In genomic region chr5:123251390-123251789, GRCm38 (mm10) we compare ENCODE assay signal across 11 mouse cellular contexts. TPM values are rescaled to one million over a fixed set of nuclear protein-coding genes. Genes with fewer than 3 reads are reported as not detected.
DNase-seq lines count a peak whose midpoint lies in the region; ATAC-seq lines count a peak whose summit lies in the region.
"Had no signal": no experiment of that assay in that cellular context is flagged by ENCODE, and none has a peak within 500 bp of the region (broad histone marks: within the 10 kb centered on the region; RNA-seq: fewer than 3 reads in every experiment).

No protein-coding gene starts in this region.

- no peak overlapping the region for H3K9ac ChIP-seq in heart, embryonic 14.5 days (ENCODE audit: low read length)
- no peak overlapping the region for H3K9ac ChIP-seq in lung, embryonic 16.5 days (ENCODE audit: low read length)
- H3K9ac ChIP-seq in limb, embryonic 13.5 days, result 0 out of 2 replicates have a peak overlapping the region, but pooled peaks have one; percentile 31
- H3K9ac ChIP-seq in stomach, embryonic 15.5 days, result no peak overlapping the region
- H3K9ac ChIP-seq: liver, postnatal 0 days had no signal

- H3K36me3 ChIP-seq in heart, embryonic 14.5 days (ENCODE audit: control insufficient read depth, insufficient read depth, low read length), result peaks cover 11% of the 10 kb centered on the region; the same call in 1 of the 2 replicates
- peaks cover 4% of the 10 kb centered on the region; the same call in 1 of the 2 replicates for H3K36me3 ChIP-seq in lung, embryonic 16.5 days (ENCODE audit: control insufficient read depth, insufficient read depth, low read length)
- H3K36me3 ChIP-seq in limb, embryonic 13.5 days, result peaks cover 14% of the 10 kb centered on the region
- no peaks in the 10 kb centered on the region for H3K36me3 ChIP-seq in stomach, embryonic 15.5 days

- no peaks in the 10 kb centered on the region for H3K27me3 ChIP-seq in heart, embryonic 14.5 days (ENCODE audit: control insufficient read depth, insufficient read depth, low read length)
- no peaks in the 10 kb centered on the region for H3K27me3 ChIP-seq in lung, embryonic 16.5 days (ENCODE audit: control insufficient read depth, insufficient read depth, low read depth, low read length)
- H3K27me3 ChIP-seq in limb, embryonic 13.5 days, result no peaks in the 10 kb centered on the region; the same call in 1 of the 2 replicates
- no peaks in the 10 kb centered on the region for H3K27me3 ChIP-seq in stomach, embryonic 15.5 days (replicated peaks)
- H3K27me3 ChIP-seq: Patski had no signal

- H3K4me1 ChIP-seq in heart, embryonic 14.5 days (ENCODE audit: control insufficient read depth in 2 of 2, insufficient read depth in 2 of 2, low read length in 2 of 2), result 0 out of 4 replicates have a peak, but pooled peaks cover 2% of the 10 kb centered on the region in 2 experiments
- peaks cover 5% of the 10 kb centered on the region; the same call in 1 of the 2 replicates for H3K4me1 ChIP-seq in lung, embryonic 16.5 days (replicated peaks; ENCODE audit: control insufficient read depth, insufficient read depth, low read length)
- H3K4me1 ChIP-seq in limb, embryonic 13.5 days, result peaks cover 15% of the 10 kb centered on the region
- peaks cover 3% of the 10 kb centered on the region; the same call in 1 of the 2 replicates for H3K4me1 ChIP-seq in stomach, embryonic 15.5 days

- DNase-seq in heart, adult 11 months, result no peak
- no peak for DNase-seq in lung, postnatal 14 days
- no peak for DNase-seq in embryo, embryonic 10 days (ENCODE audit: low spot score)
- no peak for DNase-seq in ovary, postnatal 14 days (ENCODE audit: low spot score)

- no peak overlapping the region for H3K4me3 ChIP-seq in heart, embryonic 14.5 days (ENCODE audit: control insufficient read depth in 1 of 2, insufficient read depth in 1 of 2, low read depth in 1 of 2, low read length in 2 of 2)
- H3K4me3 ChIP-seq in lung, embryonic 16.5 days (ENCODE audit: low read length), result no peak overlapping the region
- H3K4me3 ChIP-seq in limb, embryonic 13.5 days, result peak overlapping the region; percentile 37; the same call in 1 of the 2 replicates
- H3K4me3 ChIP-seq in stomach, embryonic 15.5 days (replicated peaks), result no peak overlapping the region
- H3K4me3 ChIP-seq: heart, adult 2 months had no signal

- H3K9me3 ChIP-seq in heart, embryonic 14.5 days (ENCODE audit: control insufficient read depth, low read length), result no peaks in the 10 kb centered on the region
- H3K9me3 ChIP-seq in lung, embryonic 16.5 days (ENCODE audit: control insufficient read depth, low read length), result no peaks in the 10 kb centered on the region
- no peaks in the 10 kb centered on the region for H3K9me3 ChIP-seq in limb, embryonic 13.5 days
- H3K9me3 ChIP-seq in stomach, embryonic 15.5 days, result no peaks in the 10 kb centered on the region

- H3K27ac ChIP-seq in heart, embryonic 14.5 days (replicated peaks in 1 of 2; ENCODE audit: control insufficient read depth in 1 of 2, insufficient read depth in 1 of 2, low read depth in 2 of 2, low read length in 2 of 2), result no peak overlapping the region
- H3K27ac ChIP-seq in lung, embryonic 16.5 days (ENCODE audit: low read length), result no peak overlapping the region
- H3K27ac ChIP-seq in limb, embryonic 13.5 days, result no peak overlapping the region
- no peak overlapping the region for H3K27ac ChIP-seq in stomach, embryonic 15.5 days
- H3K27ac ChIP-seq: heart, adult 2 months had no signal

- WGBS in heart, embryonic 14.5 days, result 67% methylated on average over 8 of the region's 8 CpGs
- WGBS in lung, embryonic 16.5 days, result 60% methylated on average over 8 of the region's 8 CpGs
- 69% methylated on average over 8 of the region's 8 CpGs for WGBS in limb, embryonic 13.5 days
- WGBS in stomach, embryonic 15.5 days, result 65% methylated on average over 8 of the region's 8 CpGs

- peak overlapping the region; percentile 63 for H3K4me2 ChIP-seq in heart, embryonic 14.5 days (ENCODE audit: low read length)
- H3K4me2 ChIP-seq in lung, embryonic 16.5 days (ENCODE audit: low read depth, low read length), result peak overlapping the region; percentile 55; the same call in 1 of the 2 replicates
- peak overlapping the region; percentile 68 for H3K4me2 ChIP-seq in limb, embryonic 13.5 days (replicated peaks)
- peak overlapping the region; percentile 63; the same call in 1 of the 2 replicates for H3K4me2 ChIP-seq in stomach, embryonic 15.5 days

- no peak for ATAC-seq in heart, embryonic 14.5 days (ENCODE audit: insufficient number of reproducible peaks, insufficient read depth, low FRiP score, low read depth)
- 0 out of 2 replicates have a peak, but pooled peaks have one; percentile 3 for ATAC-seq in lung, embryonic 16.5 days (ENCODE audit: low read depth)
- no peak for ATAC-seq in limb, embryonic 13.5 days (ENCODE audit: low FRiP score, low read depth)
- no peak for ATAC-seq in stomach, embryonic 15.5 days (ENCODE audit: insufficient read depth, low FRiP score, low read depth)
- ATAC-seq: Patski had no signal

RNA-seq across cellular contexts. Expression of gene Wdr66, which starts 0.5 kb away (rescaled TPM):
- 2.0 and 2.9 TPM in 2 replicates for polyA plus RNA-seq in heart, embryonic 14.5 days (2014; fragmentation: Nextera tagmentation; extraction: Ambion mirVana)
- 1.3 and 1.5 TPM in 2 replicates for polyA plus RNA-seq in lung, embryonic 16.5 days (2015; fragmentation: Nextera tagmentation; extraction: Ambion mirVana)
- polyA plus RNA-seq in limb, embryonic 13.5 days (2015; fragmentation: Nextera tagmentation; extraction: Ambion mirVana), result 0.61 and 1.1 TPM in 2 replicates
- polyA plus RNA-seq in stomach, embryonic 15.5 days (2015; fragmentation: Nextera tagmentation; extraction: Ambion mirVana), result 0.86 and 0.92 TPM in 2 replicates
